Mouse (Mus musculus) 3134 (cell line): Measurements from ENCODE around the gene Col23a1.
"Not testable (repeated sequence)": the region's sequence is repeated elsewhere in the genome, so short reads cannot be mapped to it uniquely, and the experiment has no call there.

Source experiments
- DNase-seq: peaks from one replicate; pipeline ENCODE4 v3.0.0-alpha.2; 2011; ENCODE audit warnings: low spot score; ENCODE audit not compliant: insufficient read length; ENCODE audit errors: extremely low read depth

Gene Col23a1

DNA sequence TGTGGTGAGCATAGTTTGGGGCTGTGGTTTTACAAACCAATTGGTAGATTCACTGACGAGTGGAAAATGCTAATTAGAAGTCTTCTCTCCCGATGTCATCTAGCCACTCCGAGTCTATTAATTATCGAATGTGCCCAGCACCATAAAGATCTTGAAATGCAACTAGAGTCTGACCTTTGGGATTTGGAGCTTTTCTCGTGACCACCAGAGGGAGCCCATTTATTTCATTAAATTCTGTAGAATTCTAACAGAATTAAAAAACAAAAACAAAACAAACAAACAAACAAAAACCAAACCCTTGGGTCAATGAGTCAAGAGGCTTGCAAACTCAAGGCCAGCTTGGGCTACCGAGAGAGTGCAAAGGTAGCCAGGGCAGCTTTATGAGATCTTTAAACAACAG is 37.2 kb downstream of the Col23a1 start:
- DNase-seq = no peak

DNA sequence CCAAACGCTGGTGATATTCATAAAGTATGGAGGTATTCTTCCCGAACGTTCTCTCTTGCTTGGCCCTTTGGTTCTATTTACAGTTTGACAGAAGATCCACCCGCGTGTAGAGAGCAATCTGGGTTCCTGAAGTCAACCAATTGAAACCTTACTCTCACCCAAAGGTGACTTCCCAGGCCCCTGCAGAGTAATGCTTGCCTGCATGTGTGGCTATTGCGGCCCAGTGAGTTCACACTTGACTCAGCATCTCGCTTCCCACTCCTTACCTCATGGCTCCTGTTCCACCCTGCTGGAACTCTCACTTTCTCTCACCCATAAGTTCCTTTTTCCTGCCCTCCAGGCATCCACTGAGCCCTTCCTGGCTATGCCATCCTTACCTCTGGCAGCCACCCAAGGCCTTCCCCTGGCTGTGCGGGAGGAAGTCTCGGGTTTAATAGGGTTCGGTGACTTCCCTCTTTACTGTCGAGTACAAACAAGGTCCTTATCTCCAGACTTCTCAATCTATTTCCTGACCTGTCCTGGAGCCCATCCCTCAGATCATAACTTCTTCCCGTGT is 38.7 kb downstream of the Col23a1 start:
- DNase-seq = peak; percentile 47

DNA sequence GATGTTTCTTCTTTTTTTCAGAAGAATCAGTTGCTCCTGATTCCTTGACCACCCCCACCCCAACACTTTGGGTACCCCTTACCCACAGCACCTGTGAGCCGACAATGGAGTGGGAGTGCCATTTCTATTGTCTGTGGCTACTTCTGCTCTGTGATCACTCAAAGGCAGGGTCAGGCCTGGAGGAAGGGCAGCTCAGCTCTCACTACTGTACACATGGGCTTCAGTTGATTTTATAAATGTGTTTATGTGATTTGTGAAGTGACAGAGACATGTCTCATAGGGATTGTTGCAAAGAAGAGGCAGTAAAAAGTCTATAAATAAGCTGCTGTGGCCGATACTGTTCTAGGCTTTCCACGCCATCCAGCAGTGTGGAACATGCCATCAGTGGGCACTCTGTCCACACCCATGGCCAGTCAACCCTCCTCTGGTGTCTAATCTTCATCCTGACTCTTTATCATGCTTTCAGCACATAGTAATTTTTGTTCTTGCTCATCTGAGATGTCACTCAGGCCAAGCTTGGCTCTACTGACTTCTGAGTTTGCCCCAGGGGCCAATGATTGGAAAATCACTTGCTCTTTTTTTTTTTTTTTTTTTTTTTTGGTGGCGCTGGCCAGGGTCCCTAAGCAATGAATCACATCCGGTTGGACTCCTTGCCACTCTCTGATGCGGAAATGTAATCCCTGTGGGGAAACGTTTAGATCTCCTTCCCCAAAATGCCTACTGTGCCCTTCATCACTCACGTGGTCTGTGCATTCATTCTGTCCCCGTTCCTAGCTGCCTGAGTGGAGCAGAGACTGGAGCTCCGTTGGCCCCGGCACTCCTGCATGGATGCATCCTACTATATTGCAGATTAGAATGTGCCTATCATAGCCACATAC is 40.4 kb downstream of the Col23a1 start:
- peak; percentile 61 for DNase-seq

DNA sequence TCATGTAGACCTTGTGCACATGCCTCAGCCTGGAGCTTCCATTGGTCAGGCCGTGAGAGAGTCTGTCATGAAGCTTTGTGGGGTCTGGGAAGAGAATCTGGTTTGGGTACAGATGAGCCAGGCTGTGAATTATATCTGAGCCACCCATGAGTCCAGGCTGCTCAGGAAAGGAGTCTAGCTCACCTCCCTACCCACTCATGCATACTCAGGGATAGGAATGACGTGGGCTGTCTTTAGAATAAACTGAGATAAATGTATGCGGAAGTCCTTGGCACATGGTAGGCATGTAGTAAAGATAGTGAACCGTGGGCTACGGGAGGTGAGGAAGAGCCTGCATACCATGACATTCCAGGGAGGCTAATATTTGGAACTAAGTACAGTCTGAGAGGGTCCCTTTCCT is 44.3 kb downstream of the Col23a1 start:
- DNase-seq = no peak

DNA sequence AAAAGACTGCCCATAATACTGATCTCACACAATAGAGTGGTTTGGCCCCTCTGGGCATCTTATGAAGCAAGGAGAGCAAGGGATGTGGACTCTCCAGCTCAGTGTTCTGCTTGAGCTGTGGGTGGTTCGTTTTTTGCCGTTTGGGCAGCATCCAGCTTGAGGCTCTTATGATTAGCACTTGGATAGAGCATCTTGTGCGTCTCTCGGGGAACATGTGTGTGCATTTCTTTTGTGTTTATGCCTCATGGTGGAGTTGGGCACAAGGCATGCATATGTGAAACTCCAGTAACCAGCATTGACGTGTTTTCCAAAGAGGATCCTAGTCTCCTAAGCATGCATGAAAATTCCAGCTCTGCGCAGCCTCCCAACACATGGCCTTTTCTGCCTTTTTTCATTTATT is 47.9 kb downstream of the Col23a1 start:
- no peak for DNase-seq

DNA sequence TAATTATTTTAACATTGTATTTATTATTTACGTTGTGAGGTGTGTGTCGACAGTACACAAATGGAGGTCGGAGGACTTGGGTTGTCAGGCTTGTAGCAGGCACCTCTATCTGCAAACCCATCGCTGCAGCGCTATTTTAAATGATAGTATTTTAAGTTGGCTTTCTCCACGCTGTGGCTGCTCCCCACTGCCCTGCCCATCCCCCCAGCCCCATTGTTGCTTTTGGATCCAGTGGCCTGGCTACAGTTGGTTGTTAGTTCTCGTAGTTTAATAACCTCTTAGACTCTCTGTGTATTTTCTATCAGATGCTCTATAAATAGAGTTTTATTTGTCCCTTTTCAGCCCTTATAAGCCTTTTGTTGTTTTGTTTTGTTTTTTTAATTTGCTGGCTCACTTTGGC is 48.7 kb downstream of the Col23a1 start:
- no peak for DNase-seq

DNA sequence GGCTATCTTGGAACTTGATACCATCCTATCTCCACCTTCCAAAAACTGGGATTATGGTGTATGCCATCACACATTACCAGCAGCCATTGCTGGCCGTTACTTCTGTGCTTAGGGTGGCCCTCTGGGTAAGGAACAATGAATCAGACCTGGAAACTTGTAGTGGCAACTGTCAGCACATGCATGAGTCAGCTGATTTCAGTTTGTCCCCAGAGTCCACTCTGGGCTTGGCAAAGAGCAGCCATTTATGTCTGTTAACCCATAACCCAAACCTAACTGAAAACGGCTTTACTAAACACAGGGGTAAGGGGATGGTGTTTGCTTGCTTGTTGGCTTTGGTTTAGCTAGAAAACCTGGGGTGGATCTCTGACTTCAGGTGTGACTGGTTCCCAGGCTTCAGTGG is 51.4 kb downstream of the Col23a1 start:
- DNase-seq = no peak

DNA sequence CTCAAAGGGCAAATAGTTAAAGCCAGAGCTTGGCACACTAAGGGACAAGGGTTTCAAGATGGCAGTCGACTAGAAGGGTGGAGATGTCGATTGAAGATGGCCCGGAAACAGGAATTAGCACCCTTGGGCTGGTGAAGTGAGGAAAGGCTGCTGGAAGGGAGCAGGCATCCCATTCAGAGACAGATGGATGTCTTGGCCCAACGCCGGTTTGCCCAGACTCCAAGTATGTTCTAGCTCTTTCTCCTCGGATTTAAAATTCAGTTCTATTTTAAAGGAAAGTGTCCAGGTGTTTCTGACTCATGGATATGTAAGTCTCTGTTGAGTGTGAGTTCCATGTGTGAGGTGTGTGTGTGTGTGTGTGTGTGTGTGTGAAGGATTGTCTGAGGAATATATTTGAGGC is 53.1 kb downstream of the Col23a1 start:
- no peak for DNase-seq

DNA sequence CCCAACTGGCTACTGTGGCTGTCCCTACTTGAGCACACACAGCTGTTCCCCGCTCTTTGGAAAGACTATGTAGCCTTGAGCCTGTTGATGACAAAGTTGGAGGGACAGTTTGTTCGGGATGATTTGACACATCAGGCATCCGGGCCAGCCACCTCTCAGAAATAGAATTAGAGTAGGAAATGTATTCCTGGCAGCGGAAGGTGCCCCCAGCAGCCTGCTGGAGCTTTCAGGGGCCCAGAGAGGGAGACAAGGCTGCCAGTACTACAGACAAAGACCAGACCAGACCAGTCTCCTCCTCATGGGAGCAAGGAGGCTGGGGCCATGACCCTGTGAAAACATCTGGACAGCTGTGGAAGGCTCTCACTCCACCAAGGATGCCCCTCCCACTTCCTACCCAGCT is 53.6 kb downstream of the Col23a1 start:
- no peak for DNase-seq

DNA sequence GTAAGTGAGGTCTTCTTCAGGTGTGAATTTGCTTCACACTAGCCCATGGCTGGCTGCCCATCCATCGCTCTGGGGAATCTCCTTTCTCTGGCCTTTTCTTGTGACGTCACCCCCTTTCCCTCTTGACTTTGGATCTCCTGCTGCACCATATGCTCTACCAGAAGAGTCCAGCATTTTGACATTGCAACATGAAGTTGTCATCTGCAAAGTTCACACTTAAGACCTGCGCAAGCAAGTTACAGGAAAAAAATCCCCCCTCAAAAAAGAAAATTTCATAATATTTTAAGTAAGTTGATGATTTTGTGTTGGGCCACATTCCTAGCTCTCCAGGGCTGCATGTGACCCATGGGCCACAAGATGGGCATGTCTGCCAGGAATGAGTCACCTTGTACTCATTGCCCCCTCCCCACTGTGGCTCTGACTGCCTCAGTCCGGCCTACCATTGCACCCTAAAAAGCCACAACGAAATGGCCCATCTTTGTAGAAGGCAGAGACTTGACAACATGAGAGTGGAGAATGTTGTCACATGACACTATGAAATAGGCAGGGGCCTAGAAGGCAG is 54.1 kb downstream of the Col23a1 start:
- DNase-seq = no peak

DNA sequence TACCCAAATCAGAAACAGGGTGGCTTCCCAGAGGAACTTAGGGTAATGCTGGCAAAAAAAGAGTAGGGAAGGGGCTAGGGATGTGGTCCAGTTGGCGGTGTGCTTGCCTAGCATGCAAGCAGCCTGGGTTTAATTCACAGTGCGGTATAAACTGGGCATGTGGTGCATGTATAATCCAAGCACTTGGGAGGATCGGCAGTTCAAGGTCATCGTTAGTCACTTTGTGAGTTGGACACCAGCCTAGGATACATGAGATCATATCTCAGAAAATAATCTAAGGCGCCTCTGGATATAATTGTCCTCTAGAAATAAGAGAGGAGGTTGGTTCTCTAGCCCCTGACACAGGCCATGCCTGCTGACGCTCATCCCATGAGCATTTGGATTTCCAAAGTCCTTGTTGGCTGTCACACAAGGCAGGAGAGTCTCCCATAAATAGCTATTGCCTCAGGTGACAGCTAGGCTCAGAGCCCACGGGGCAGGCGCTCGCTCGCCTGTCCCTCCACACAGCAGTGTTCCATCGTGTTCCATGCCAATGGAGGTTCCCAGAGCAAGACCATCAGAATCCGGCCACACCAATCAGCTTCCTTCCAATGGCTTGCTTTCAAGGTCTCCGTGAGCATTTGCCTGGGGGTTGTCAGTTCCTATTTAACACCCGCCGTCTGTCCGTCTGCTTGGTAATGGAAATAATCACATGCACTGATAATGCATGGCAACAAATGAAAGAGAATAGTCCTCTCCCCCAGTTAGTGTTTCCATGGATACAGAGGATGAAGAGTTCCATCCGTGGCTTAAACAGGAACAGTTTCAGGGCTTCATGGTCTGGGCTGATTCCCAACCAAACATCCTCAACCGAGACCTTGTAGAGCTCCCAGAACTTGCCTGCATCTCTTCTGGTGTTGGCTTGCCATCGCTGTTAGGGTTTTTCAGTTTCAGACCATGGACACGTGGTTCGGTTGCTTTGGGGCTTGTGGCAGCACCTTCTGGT is 56.1 kb downstream of the Col23a1 start:
- no peak for DNase-seq

DNA sequence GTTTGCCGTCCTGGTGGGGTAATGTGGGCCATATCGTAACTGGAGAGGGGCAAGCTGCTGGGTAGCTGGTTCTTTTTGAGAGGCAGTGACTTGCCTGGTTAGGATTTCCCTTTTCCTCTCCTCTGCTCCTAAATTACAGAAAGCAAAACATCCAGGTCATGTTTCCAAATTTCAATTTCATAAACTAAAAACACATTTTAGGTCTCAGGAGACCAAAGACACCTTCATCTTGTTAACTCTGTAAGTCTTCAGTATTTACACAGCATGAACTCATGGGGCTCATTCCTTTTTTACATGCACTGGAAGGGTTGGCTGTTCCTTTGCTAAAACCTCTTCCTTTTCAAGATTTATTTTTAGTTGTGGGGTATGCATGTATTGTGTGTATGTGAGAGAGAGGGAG is 58.0 kb downstream of the Col23a1 start:
- DNase-seq = no peak

DNA sequence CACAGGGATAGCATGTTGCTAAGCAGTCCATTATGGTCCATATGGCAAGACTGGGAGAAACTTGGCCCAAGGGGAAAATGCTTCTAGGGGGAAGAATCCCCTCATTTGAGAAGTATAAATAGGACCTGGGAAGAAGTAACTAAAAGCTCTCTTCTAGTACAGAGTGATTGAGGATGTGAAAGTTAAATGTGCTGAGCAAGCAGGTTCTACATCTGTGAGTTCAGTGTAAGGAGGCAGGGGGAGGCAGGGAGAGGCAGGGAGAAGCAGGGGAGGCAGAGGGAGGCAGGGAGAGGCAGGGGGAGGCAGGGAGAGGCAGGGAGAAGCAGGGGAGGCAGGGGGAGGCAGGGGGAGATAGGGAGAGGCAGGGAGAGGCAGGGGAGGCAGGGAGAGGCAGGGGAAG is 59.9 kb downstream of the Col23a1 start:
- no peak for DNase-seq

DNA sequence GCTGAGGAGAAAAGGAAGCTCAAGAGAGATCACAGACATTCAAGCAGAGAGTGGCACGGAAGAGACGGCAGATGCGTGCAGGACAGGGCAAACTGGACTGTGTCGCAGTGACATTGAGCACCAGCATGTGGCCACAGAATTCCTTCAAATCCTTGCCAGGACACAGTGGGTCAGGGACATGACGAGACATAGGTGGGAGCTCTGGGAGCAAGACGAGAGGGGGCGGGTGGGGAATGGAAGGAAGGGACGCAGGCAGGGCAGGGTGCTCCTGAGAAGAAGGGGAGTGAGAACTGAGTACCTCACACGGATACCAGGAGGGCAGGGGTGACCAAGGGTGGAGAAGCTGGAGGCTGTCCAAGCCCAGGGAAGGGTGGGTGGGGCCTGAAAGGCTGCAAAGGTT is 61.4 kb downstream of the Col23a1 start:
- DNase-seq = no peak

DNA sequence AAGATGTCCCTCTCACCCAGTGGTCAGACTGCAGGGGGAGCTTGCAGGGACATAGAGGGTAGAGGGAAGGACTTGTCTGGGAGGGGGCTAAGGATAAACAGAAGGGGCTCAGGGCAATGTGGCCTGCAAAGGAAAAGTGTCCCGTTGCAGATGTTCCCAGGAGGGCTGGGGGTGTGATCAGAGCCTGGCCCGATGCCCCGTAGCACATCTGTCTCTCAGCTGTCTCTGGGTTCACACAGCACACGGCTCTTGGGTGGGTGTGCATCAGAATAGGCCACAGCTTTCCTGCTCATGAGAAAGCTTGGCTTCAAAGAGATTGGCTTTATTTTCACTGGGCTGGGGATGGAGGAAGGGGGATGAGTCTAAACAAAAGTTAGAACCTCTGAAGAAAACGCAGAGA is 62.1 kb downstream of the Col23a1 start:
- DNase-seq = no peak

DNA sequence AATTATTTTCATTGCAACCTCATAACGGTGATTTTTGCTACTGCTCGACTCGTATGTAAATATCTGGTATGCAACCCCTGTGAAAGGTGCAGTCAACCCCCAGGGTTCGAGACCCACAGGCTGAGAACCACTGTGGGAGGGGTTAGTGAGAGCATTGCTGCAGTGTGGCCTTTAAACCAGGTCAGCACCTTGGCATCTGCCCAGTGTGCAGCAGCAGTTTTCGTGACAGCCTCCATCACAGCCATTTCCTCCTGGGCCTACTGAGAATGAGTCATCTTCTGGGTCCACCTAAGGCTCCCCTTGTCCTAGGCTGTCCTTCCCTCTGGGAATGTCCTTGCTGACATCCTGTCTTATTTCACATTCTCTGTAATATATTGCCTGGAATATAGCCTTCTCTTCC is 64.0 kb downstream of the Col23a1 start:
- no peak for DNase-seq

DNA sequence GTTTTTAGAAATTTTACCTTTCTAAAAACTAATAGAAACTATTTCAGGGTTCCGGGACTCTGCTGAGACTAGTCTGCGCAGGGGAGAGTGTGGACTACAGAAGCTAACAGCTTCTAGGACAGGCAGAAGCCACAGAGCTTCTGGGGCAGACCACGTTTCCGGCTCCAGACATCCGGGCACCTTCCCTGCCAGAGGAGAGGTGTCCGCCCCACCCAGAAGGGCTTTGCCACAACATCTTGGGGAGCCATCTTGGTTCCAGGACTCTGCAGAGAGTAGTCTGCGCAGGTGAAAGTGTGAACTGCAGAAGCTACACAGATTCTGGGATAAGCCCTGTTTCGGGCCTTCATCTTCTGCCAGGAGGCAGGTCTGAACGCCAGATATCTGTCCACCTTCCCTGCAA is 69.3 kb downstream of the Col23a1 start:
- DNase-seq = not testable (repeated sequence)

DNA sequence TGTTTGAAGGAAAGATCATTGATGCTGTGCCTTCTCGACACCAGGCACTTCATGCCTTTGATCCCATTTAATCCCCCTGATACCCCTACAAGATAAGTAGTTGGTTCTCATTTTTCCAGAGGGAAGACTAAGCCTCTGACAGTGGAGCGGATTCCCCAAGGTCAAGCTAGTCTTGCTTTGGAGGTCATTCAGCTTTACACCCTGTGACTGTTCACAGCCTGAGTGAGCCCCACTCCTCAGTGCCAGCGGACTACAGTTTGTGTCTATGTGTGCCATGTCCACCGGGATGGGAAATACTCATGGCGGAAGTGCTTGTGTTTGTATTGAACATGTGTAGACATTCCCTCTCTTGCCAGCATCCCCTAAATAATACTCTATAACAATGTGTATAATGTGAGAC is 74.6 kb downstream of the Col23a1 start:
- DNase-seq = no peak

DNA sequence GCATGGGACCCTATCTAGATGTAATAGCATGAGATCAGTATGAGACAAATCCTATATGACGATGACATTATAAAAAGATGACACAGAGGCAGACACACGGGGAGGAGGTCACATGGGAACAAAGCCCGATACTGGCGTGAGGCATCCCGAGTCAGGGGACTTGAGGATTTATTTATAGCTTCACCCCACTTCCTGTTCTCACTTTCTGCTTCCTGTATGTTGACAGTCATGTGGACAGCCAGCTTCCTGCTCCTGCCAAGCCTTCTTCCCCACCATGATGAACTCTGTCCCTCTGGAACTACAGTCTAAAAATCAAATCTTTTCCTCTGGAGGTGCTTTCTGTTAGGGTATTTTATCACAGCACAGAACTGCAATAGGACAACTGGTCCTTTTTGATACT is 77.6 kb downstream of the Col23a1 start:
- DNase-seq = no peak

DNA sequence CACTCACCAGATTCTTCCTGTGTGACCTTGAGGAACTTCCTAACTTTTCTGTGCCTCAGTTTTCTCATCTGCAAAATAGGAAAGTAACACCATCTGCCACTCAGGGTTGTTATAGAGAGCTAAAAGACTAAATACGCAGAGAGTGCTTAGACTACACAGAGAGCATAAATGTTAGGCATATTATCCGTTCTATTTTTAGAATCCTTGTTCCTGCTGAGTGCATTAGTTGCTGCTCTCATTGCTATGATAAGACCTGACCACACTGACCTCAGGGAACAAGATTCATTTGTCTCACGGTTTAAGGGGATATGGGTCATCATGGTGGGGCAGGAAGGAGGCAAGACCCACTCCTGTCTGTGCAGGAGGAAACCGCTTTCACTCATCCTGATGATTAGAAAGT is 80.6 kb downstream of the Col23a1 start:
- no peak for DNase-seq

DNA sequence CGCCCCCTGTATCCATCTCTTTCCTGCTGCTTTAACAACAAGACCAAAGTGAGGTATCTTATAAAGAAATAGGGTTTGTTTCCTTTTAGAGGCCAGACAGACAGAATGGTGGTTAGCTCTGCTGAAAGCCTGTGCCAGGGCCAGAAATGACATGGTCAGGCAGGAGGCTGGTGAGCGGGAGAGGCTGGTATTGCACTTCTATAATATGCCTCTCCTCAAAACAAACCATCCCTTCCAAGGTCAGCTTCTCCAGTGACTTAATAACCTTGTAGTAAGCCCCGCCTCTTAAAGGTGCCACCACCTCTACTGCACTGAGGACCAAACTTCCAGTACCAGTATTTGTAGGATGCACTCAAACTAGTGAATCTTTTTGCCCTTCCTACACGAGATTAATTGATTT is 81.6 kb downstream of the Col23a1 start:
- no peak for DNase-seq
